Mouse (Mus musculus) small intestine, adult 2 months (tissue): ENCODE data around the gene Mb. TPM values are rescaled to one million over a fixed set of nuclear protein-coding genes. Genes with fewer than 3 reads are reported as not detected.

ENCODE experiments used
- H3K27ac ChIP-seq: fragments of 200-500 bp; 2 replicates; pipeline ENCODE4 v1.5.1; 2012; ENCODE audit warnings: low read depth, low read length, control low read depth, inconsistent platforms; ENCODE audit not compliant: insufficient read depth
- H3K27me3 ChIP-seq: fragments of 200-500 bp; 2 replicates; pipeline ENCODE4 v1.6.1; 2012; ENCODE audit warnings: mild to moderate bottlenecking, moderate library complexity, low read length, inconsistent platforms; ENCODE audit not compliant: control insufficient read depth, insufficient read depth
- H3K36me3 ChIP-seq: fragments of 200-500 bp; 2 replicates; pipeline ENCODE4 v1.6.1; 2012; ENCODE audit warnings: mild to moderate bottlenecking, low read length, control low read depth, inconsistent platforms; ENCODE audit not compliant: control insufficient read depth, insufficient read depth
- H3K4me1 ChIP-seq: fragments of 200-500 bp; 2 replicates; pipeline ENCODE4 v1.6.1; 2012; ENCODE audit warnings: low read length, inconsistent platforms, mixed read lengths; ENCODE audit not compliant: control insufficient read depth, insufficient read depth, insufficient read length
- H3K4me3 ChIP-seq: fragments of 200-500 bp; 2 replicates; pipeline ENCODE4 v1.5.1; 2012; ENCODE audit warnings: low read depth, mild to moderate bottlenecking, control low read depth, inconsistent platforms, low read length, moderate library complexity
- CTCF ChIP-seq: fragments of 200-500 bp; IDR thresholded peaks from 2 replicates; pipeline ENCODE4 v1.5.1; 2012; ENCODE audit warnings: low read depth, mild to moderate bottlenecking, control low read depth, inconsistent platforms, low read length, moderate library complexity, mixed read lengths; ENCODE audit not compliant: insufficient replicate concordance, insufficient read length; ENCODE audit errors: extremely low read depth
- POLR2A ChIP-seq: fragments of 200-500 bp; IDR thresholded peaks from 2 replicates; pipeline ENCODE4 v1.6.1; 2012; ENCODE audit warnings: low read depth, mild to moderate bottlenecking, control low read depth, inconsistent platforms, low read length, moderate library complexity
- WGBS: fragments of 180-500 bp; shearing (Covaris S2); methylation state at CpG from one replicate; pipeline ENCODE4 v1.1.7; 2018; 5-methylcytosine and 5-hydroxymethylcytosine counted together
- polyA plus RNA-seq: library from polyadenylated mRNA; depleted of rRNA; stranded (reverse); fragments of >200 nt; gene quantifications from 2 replicates; pipeline ENCODE4 v1.2.3, GENCODE M21; 2012

The Mb gene
- polyA plus RNA-seq, 1 experiment = not detected

GRCm38 (mm10) chr15:76998878-76999588, 51.4 kb downstream of the Mb start:
- H3K36me3 ChIP-seq = no peaks in the 10 kb centered on the region
- WGBS = 41% methylated on average over 21 of the region's 21 CpGs
- no peak overlapping the region for H3K27ac ChIP-seq
- no peaks in the 10 kb centered on the region for H3K27me3 ChIP-seq
- no peak overlapping the region for H3K4me3 ChIP-seq
- no peak for TF ChIP-seq POLR2A
- TF ChIP-seq CTCF = no peak
- no peaks in the 10 kb centered on the region for H3K4me1 ChIP-seq

- WGBS = 25% methylated on average over 2 of the region's 2 CpGs
- no peaks in the 10 kb centered on the region for H3K27me3 ChIP-seq
- no peaks in the 10 kb centered on the region for H3K36me3 ChIP-seq
- TF ChIP-seq CTCF (no peak), POLR2A (no peak)
- no peak overlapping the region for H3K27ac ChIP-seq
- H3K4me3 ChIP-seq = no peak overlapping the region
- H3K4me1 ChIP-seq = no peaks in the 10 kb centered on the region
Measured at GRCm38 (mm10) chr15:76998048-76998447, 52.4 kb downstream of the Mb start.

- WGBS = 64% methylated on average over 3 of the region's 3 CpGs
- no peaks in the 10 kb centered on the region for H3K4me1 ChIP-seq
- no peaks in the 10 kb centered on the region for H3K27me3 ChIP-seq
- TF ChIP-seq POLR2A = no peak
- no peak for TF ChIP-seq CTCF
- no peak overlapping the region for H3K4me3 ChIP-seq
- H3K27ac ChIP-seq = no peak overlapping the region
- no peaks in the 10 kb centered on the region for H3K36me3 ChIP-seq
Measured at GRCm38 (mm10) chr15:76994413-76994812, 56.1 kb downstream of the Mb start.

GRCm38 (mm10) chr15:76987542-76988094, 62.9 kb downstream of the Mb start:
- Histone ChIP-seq H3K27ac (no peak overlapping the region), H3K4me3 (peak overlapping the region; percentile 67), H3K4me1 (no peaks in the 10 kb centered on the region; the same call in 1 of the 2 replicates), H3K27me3 (no peaks in the 10 kb centered on the region; the same call in 1 of the 2 replicates), H3K36me3 (no peaks in the 10 kb centered on the region)
- 18% methylated on average over 21 of the region's 21 CpGs for WGBS
- TF ChIP-seq POLR2A (no peak), CTCF (no peak)

- TF ChIP-seq POLR2A (no peak), CTCF (no peak)
- no peak overlapping the region for H3K27ac ChIP-seq
- no peaks in the 10 kb centered on the region for H3K36me3 ChIP-seq
- H3K4me3 ChIP-seq = peak overlapping the region; percentile 67
- no peaks in the 10 kb centered on the region; the same call in 1 of the 2 replicates for H3K27me3 ChIP-seq
- H3K4me1 ChIP-seq = no peaks in the 10 kb centered on the region; the same call in 1 of the 2 replicates
- WGBS = 16% methylated on average over 11 of the region's 11 CpGs
Measured at GRCm38 (mm10) chr15:76987137-76987536, 63.3 kb downstream of the Mb start.

- Histone ChIP-seq H3K4me1 (no peaks in the 10 kb centered on the region; the same call in 1 of the 2 replicates), H3K36me3 (no peaks in the 10 kb centered on the region), H3K27me3 (no peaks in the 10 kb centered on the region; the same call in 1 of the 2 replicates), H3K4me3 (no peak overlapping the region), H3K27ac (no peak overlapping the region)
- TF ChIP-seq CTCF (no peak), POLR2A (no peak)
- WGBS = 58% methylated on average over 3 of the region's 3 CpGs
Measured at GRCm38 (mm10) chr15:76982745-76983144, 67.7 kb downstream of the Mb start.

- no peaks in the 10 kb centered on the region for H3K4me1 ChIP-seq
- H3K36me3 ChIP-seq = no peaks in the 10 kb centered on the region
- no peak overlapping the region for H3K27ac ChIP-seq
- 77% methylated on average over 4 of the region's 4 CpGs for WGBS
- no peak for TF ChIP-seq CTCF
- TF ChIP-seq POLR2A = no peak
- no peaks in the 10 kb centered on the region for H3K27me3 ChIP-seq
- H3K4me3 ChIP-seq = no peak overlapping the region
Measured at GRCm38 (mm10) chr15:76979799-76980198, 70.7 kb downstream of the Mb start.
